Mouse (Mus musculus): ENCODE data around the gene Slit3.

DNA sequence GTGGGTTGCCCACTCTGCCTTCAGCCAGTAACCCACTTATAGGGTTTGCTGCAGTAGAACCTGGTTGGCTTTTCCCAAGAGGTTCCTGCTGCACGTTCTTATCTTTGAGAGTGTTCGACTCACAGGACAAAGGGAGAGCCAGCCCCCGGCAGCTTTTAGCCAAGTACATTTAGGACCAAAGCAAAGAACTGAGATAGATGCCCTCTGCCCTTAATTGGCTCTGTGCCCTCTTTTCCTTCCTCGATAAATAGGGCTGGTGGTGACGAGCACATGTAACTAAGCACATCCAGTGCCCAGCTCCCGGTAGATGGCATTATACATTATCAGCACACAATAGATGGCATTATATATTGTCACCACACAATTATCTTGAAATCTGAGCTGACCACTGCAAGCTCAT, 444.3 kb downstream of the Slit3 start:
- TF ChIP-seq POLR2A (IDR thresholded peaks at IDR 0.05; ENCODE audit: extremely low read depth, insufficient read depth, low read length) = no peak
- TF ChIP-seq CTCF (IDR thresholded peaks at IDR 0.05; ENCODE audit: low read depth, low read length) = no peak
